Mouse (Mus musculus) spleen, postnatal 14 days (tissue): ENCODE measurements around the gene Gm47995.

Experiments
- DNase-seq, 2 experiments: peaks; one replicate each; pipeline ENCODE4 v3.0.0; 2021 to 2022; ENCODE audit warnings: low spot score in 2 of 2

Gm47995 gene

GRCm38 (mm10) chr1:151228320-151228989, 30.2 kb downstream of the Gm47995 start:
- DNase-seq, result no peak

DNA sequence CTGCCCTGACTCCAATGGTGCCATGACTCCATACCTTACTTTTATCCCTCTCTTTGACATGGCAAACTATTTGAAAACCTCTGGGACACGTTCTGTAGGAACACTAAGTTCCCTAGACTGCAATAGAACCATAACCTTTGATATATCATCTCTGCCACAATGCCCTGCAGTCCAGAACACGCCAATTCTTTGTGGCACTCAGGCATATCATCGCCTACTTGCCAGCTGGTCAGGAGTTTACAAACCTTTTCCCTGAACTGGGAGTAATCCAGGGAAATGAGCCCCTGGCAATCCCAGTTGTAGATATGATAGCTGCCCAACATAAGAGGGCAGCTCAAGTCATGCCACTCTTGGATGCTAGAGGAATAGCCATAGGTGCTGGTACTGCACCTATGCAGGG, 34.1 kb downstream of the Gm47995 start:
- no peak for DNase-seq

GRCm38 (mm10) chr1:151233756-151234155, 35.5 kb downstream of the Gm47995 start:
- no peak for DNase-seq

- no peak for DNase-seq
These were observed 37.3 kb downstream of the Gm47995 start for GRCm38 (mm10) chr1:151235574-151235973.

GRCm38 (mm10) chr1:151236141-151236930, 38.1 kb downstream of the Gm47995 start:
- DNase-seq, result no peak

GRCm38 (mm10) chr1:151237780-151238179, 39.5 kb downstream of the Gm47995 start:
- no peak for DNase-seq

- no peak for DNase-seq
These were observed 45.1 kb downstream of the Gm47995 start for GRCm38 (mm10) chr1:151243332-151243731.

DNA sequence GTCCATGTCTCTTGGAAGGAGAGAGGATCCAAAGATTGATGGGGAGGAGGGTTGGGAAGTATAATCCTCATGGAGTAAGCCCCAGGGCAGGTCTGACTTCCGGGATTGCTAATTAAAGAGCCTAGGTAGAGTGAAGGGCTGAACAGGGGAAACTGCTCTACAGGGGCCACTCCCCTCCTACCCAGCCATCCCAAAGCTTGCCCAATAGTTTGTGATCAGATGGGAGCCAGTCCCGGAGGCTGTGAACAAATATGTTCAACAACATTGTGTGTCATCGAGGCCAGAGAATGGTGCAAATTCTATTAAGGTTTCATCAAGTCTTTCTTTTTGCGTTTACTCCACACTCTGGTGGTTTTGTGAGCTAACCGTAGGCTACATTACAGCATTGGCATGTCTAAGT, 45.8 kb downstream of the Gm47995 start:
- DNase-seq, result no peak

GRCm38 (mm10) chr1:151244761-151245160, 46.5 kb downstream of the Gm47995 start:
- DNase-seq, result no peak

- DNase-seq, result no peak
These were observed 46.9 kb downstream of the Gm47995 start for GRCm38 (mm10) chr1:151245165-151245564.

DNA sequence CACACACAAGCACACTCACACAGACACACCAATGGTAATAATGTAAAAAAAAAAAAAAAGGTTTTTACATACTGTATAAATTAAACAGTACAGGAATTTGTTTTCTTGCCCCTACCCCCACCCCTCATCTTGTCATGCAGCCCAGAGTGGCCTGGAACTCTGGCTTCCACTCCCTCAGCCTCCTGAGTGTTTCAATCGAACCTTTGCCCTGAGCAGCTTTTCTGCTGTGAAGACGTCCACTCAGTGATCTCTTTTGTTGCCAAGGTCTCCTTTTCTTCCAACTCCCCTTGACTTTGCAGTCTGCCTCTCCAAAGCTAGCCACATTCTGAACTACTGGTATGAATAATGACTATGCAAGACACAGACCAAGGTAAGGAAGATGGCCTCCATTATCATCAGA, 47.6 kb downstream of the Gm47995 start:
- DNase-seq, result no peak
